Mouse (Mus musculus): ENCODE measurements around the gene Usp15.

Gene Usp15

GRCm38 (mm10) chr10:123175771-123176170 lies 21.0 kb downstream of the Usp15 start:
- DNase-seq (ENCODE audit: low read depth, low spot score), result no peak

DNA sequence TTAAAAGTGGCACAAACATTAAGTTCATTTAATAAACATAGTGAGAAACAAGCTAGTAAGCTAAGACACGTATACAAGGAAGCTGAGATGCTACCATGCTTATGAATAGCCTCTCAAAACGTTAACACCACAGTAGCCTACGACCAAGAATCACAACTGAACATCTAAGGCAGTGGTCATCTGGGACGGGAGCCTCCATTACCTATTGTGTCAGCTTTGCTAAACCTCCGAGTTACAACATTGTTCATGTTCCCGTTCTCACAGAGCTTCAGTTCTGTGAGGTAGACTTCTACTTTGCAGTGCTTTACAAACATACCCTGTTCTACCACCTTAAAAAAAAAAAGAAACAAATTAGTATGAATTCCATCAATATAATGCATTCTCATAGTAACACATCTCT lies 25.9 kb downstream of the Usp15 start:
- no peak for DNase-seq (ENCODE audit: low read depth, low spot score)

- no peak for DNase-seq (ENCODE audit: low read depth, low spot score)
Measured at GRCm38 (mm10) chr10:123165542-123165941, 31.3 kb downstream of the Usp15 start.

DNA sequence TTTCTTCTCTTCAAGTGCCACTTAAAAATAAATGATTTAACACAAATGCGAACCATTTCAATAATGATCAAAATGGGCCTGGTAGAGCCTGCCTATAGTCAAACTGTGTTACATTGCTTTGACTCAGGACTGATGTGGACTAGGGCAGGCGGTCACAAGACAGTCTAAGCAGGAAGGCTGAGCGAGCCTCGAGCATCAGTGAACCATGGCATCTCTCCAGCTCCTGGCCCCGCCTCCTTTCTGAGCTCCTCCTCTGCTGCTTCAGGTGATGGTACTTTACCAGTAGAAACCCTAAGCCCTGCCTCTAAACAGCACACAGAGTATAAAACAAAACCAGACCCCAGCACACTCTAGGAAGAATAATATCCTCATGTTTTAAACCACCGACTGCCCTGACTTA lies 36.3 kb downstream of the Usp15 start:
- no peak for DNase-seq (ENCODE audit: low read depth, low spot score)

GRCm38 (mm10) chr10:123159316-123159715 lies 37.5 kb downstream of the Usp15 start:
- DNase-seq (ENCODE audit: low read depth, low spot score), result no peak

DNA sequence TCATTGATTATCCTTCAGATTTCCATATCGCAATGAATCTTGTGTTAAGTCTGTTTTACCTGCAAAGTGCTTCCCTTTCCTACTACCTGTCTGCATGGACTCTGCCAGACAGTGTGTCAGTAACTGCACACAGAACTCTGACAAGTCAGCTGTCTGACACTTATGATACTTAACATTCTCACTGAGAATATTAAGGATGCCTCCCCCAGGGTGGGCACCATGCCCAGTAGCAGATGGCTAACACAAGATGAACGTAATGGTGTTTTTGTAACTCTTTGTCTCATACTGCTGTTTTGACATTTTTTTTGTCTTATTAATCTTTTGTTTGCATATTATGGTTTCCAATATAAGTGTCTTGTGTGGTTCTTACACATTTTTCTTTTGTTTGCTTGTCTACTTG lies 40.4 kb downstream of the Usp15 start:
- no peak for DNase-seq (ENCODE audit: low read depth, low spot score)

- DNase-seq (ENCODE audit: low read depth, low spot score), result no peak
Measured at GRCm38 (mm10) chr10:123155764-123156163, 41.0 kb downstream of the Usp15 start.

DNA sequence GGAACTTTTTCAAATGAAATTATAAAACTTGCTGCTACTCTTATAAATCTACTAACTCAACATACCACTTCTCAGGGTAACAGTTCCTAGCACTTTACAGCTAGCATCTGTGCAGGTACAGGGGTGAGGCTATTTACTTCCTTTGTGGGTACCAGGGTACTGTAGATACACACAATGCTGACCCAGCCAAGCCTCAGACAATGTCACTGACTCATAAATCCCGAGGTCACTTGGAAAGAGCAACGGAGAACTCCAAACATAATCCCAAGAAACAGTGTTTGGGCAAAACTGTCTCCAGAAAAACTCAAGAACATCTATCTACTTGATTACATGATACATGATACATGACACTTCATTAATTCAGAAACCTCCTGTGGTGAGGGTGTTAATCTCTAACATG lies 43.5 kb downstream of the Usp15 start:
- DNase-seq (ENCODE audit: low read depth, low spot score), result no peak

GRCm38 (mm10) chr10:123148025-123148814 lies 48.6 kb downstream of the Usp15 start:
- no peak for DNase-seq (ENCODE audit: low read depth, low spot score)

GRCm38 (mm10) chr10:123147180-123147579 lies 49.6 kb downstream of the Usp15 start:
- peak; percentile 26 for DNase-seq (ENCODE audit: low read depth, low spot score)

- no peak for DNase-seq (ENCODE audit: low read depth, low spot score)
Measured at GRCm38 (mm10) chr10:123146349-123146748, 50.4 kb downstream of the Usp15 start.

DNA sequence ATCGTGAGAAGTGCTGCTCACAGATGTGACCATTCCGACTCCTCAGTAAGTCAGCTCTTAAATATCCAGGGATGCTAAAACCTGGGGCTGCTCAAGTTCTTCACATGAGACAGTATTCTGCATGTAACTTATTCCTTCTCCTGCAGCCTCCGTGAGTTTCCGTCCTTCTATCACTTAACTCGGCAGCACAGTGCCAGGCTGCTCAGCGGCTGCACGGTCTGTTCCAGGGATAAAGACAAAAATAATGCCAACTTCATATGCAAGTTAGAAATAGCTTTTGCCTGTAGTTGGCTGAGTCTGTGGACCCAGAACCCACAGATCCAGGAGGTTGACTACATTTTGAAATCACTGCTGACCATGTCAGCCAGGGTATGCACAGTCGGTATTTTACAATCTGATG lies 52.5 kb downstream of the Usp15 start:
- no peak for DNase-seq (ENCODE audit: low read depth, low spot score)

DNA sequence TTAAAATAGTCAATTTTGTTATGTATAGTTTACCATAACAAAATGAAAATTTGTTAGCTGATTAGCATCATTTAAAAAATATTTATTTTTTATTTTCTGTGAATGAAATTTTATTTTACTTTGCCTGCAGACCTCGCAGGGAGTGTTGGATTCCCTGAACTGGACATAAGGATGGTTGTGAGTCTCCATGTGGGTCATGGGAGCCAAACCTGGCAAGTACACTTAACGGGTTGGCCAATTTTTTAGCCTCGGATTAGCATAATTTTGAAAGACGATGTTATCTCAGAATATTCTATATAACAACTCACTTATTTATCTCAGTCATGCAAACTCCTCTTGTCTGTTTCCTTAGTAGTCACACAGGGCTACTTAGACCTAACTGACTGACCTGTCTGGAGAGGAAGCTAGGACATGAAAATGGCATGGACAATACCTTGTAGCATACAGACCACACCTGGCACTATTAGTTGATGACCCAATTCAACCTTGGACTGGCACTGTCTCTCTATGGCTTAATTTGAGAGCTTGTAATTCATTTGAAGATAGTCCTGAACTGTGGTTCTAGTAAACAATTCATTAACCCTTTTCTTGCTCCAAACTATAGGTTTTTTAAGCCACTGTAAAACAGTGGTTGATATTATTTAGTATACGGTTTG lies 54.3 kb downstream of the Usp15 start:
- no peak for DNase-seq (ENCODE audit: low read depth, low spot score)

DNA sequence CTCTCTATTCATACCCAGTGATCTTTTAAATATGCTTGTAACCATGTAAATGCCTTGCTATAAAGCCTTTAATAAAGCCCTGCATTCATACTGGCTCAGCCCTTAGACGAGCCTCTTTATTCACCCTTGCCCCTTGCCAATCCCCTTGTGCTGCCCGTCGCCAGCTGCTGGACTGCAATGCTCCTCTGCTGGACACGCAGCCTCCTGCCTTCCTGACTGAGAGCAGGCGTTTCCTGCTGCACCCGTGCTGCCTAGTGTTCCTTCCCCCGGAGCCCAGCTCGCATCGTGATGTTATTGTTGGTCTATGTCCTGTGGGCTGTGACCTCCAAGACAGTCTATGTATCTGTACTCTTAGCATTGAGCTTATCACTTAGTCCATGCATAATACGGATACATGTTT lies 61.0 kb downstream of the Usp15 start:
- DNase-seq (ENCODE audit: low read depth, low spot score), result no peak

DNA sequence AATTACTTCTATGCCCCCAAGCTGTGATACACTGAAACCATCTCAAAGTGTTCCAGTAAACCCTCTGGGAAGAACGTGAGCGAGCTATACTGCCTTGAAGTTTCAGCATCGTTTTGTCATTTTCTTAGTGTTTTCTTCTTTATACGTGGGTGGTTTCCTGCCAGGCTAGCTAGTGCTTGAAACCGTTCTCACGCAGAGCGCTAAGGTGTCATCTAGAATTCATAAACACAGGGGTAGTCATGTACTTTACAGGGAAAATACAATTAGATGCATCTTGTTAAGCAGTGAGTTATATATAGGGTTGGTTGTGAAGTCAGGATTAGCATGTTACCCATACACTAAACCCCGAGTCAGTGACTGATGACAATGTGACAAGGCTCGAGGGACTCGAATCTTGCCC lies 65.3 kb downstream of the Usp15 start:
- DNase-seq (ENCODE audit: low read depth, low spot score), result no peak

DNA sequence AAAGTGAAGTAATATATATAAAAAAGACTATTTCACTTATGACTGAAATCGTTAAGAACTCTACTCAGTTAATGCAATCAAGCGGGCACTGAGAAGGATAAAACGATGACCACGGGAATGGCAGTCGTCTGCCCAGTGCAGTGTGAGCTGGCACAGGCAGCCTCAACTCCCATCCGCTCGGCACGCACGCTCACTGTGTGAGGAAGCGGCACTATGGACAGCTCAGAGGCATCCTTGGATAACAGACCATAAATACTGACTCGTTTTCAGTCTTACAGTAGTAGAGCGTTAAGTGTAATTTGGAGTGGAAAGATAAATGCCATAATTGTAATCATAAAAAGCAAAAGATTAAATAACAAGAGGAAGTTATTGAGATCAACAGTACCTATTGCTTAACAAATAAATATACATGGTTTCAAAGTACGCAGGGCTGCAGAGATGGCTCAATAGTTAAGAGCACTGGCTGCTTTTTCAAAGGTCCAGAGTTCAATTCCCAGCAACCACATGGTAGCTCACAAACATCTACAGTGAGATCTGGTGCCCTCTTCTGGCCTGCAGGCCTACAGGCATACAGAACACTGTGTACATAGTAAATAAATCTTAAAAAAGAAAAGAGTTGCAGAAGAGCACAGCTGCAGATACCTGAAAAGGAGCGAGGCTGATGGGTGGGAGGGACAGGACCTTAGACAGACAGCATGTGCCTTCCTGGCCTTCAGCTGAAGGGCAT lies 76.0 kb downstream of the Usp15 start:
- no peak for DNase-seq (ENCODE audit: low read depth, low spot score)

DNA sequence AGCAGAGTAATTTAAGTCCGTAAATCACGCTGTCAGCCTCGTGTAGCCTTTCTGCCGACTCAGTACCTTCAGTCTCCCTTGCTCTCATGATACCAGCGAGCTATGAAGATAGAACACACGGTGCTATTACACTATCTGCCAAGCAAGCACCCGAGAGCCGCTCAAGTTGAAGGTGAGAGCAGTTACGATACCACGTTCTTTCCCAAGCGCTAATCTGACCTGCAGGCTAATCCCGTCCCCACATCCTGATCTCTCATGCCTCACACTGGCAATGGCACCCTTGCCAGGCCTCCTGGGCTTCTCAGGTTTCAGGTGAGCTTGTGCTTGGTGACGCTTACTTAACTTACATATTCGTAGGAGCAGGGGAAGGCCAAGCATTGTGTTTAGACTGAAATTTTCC lies 79.9 kb downstream of the Usp15 start:
- DNase-seq (ENCODE audit: low read depth, low spot score), result no peak

DNA sequence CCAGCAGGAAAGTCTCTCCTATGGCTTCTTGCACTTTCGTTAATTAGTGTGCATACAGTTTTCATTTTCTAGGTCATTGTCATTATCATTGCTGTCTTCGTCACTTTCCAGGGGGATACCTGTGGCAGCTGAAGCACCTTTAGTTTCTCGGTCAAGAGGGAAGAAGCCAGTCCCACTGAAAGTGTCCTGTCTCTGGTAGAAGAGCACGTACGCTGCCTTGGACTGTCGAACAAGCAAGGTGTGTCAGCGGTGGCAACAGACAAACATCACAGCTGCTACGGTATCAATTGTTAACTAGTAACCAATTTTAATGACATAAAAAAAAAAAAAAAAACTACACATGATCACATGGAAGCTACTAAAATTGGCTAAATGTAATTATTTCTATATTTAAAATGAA lies 83.3 kb downstream of the Usp15 start:
- DNase-seq (ENCODE audit: low read depth, low spot score), result no peak

- no peak for DNase-seq (ENCODE audit: low read depth, low spot score)
Measured at GRCm38 (mm10) chr10:123112787-123113168, 84.0 kb downstream of the Usp15 start.

DNA sequence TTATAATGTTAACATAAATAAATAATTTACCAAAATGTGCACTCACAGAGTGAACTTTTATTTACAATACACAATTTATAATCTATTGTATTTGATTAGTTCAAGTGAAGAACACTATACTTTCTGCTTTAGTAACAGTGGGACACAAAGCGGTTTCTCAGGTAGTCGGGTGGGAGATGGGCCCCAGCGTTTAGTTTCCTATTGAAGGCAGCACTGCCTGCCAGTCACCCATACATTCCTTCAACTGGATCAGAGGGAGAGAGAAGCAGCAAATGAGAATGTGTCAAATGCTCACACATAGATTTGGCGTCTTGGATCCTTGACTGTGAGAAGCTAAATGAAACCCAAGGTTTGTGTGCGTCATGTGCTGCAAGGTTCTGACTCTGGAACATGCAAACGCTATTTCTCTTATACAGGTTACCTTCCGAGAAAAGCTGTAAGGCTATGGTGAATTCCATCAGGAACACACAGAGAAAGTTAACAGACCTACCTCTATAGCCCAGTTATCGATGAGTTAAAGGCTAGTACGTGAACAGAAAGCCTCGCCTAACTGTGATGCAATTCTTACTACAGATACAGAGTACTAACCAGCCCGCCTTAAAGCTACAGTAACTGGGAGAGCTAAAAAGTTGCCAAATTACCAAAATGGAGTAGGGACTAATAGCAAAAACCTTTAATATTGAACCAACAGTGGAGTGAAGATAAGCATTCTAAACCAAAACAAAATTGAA lies 84.6 kb downstream of the Usp15 start:
- DNase-seq (ENCODE audit: low read depth, low spot score), result no peak

GRCm38 (mm10) chr10:123110548-123110947 lies 86.2 kb downstream of the Usp15 start:
- DNase-seq (ENCODE audit: low read depth, low spot score), result no peak

DNA sequence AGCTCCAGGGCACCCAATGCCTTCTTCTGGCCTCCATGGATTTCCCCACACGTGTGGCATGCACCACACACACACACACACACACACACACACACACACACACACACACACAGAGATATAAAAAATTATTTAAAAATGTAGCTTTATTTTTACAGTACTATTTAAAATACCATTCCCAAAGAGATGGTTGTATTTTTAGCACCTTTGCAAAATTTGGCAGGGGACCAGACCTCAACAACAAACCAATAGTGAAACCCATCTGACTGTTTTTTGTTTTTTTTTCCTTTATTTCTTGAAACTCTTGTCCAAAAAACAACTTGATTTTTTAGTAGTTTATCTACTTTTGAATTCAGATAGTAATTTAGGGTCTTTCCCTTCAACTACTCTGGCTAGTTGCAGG lies 88.3 kb downstream of the Usp15 start:
- no peak for DNase-seq (ENCODE audit: low read depth, low spot score)
